8 mouse cellular contexts compared by ENCODE assay signal in genomic region chr5:39960981-39961380, GRCm38 (mm10).
DNase-seq lines count a peak whose midpoint lies in the region; ATAC-seq lines count a peak whose summit lies in the region.
"Had no signal": no experiment of that assay in that cellular context is flagged by ENCODE, and none has a peak within 500 bp of the region (broad histone marks: within the 10 kb centered on the region; RNA-seq: fewer than 3 reads in every experiment).

No protein-coding gene starts in this region.

- 39% methylated on average over 4 of the region's 4 CpGs for WGBS in midbrain, embryonic 12.5 days
- WGBS in midbrain, embryonic 16.5 days, result 37% methylated on average over 4 of the region's 4 CpGs
- WGBS in limb, embryonic 11.5 days, result 37% methylated on average over 4 of the region's 4 CpGs

- no peak overlapping the region for H3K4me3 ChIP-seq in midbrain, embryonic 12.5 days
- H3K4me3 ChIP-seq in midbrain, embryonic 16.5 days (ENCODE audit: low read depth, low read length), result no peak overlapping the region
- H3K4me3 ChIP-seq in limb, embryonic 11.5 days (ENCODE audit: low read depth, low read length), result no peak overlapping the region
- H3K4me3 ChIP-seq: lung, embryonic 15.5 days had no signal

- H3K4me2 ChIP-seq in midbrain, embryonic 12.5 days (replicated peaks), result no peak overlapping the region
- no peak overlapping the region for H3K4me2 ChIP-seq in midbrain, embryonic 16.5 days (ENCODE audit: low read length)
- no peak overlapping the region for H3K4me2 ChIP-seq in limb, embryonic 11.5 days (ENCODE audit: low read depth, severe bottlenecking)
- H3K4me2 ChIP-seq: lung, embryonic 15.5 days had no signal

- no peaks in the 10 kb centered on the region for H3K27me3 ChIP-seq in midbrain, embryonic 12.5 days
- no peaks in the 10 kb centered on the region for H3K27me3 ChIP-seq in midbrain, embryonic 16.5 days (ENCODE audit: control insufficient read depth, insufficient read depth, low read depth, low read length)
- no peaks in the 10 kb centered on the region for H3K27me3 ChIP-seq in limb, embryonic 11.5 days (ENCODE audit: control insufficient read depth, insufficient read depth, low read length)
- H3K27me3 ChIP-seq: lung, embryonic 15.5 days had no signal

- H3K9ac ChIP-seq in midbrain, embryonic 12.5 days (replicated peaks), result no peak overlapping the region
- no peak overlapping the region for H3K9ac ChIP-seq in midbrain, embryonic 16.5 days (ENCODE audit: low read depth, low read length)
- no peak overlapping the region for H3K9ac ChIP-seq in limb, embryonic 11.5 days (ENCODE audit: low read length)
- H3K9ac ChIP-seq: lung, embryonic 15.5 days had no signal

- no peaks in the 10 kb centered on the region for H3K9me3 ChIP-seq in midbrain, embryonic 12.5 days
- no peaks in the 10 kb centered on the region for H3K9me3 ChIP-seq in midbrain, embryonic 16.5 days (replicated peaks; ENCODE audit: control insufficient read depth, low read length, poor library complexity, severe bottlenecking)
- H3K9me3 ChIP-seq in limb, embryonic 11.5 days (ENCODE audit: control insufficient read depth, low read length), result no peaks in the 10 kb centered on the region
- H3K9me3 ChIP-seq: lung, embryonic 15.5 days had no signal

- no peaks in the 10 kb centered on the region for H3K36me3 ChIP-seq in midbrain, embryonic 12.5 days
- H3K36me3 ChIP-seq in midbrain, embryonic 16.5 days (ENCODE audit: control insufficient read depth, insufficient read depth, low read length), result no peaks in the 10 kb centered on the region
- no peaks in the 10 kb centered on the region for H3K36me3 ChIP-seq in limb, embryonic 11.5 days (ENCODE audit: control insufficient read depth, insufficient read depth, low read length)
- H3K36me3 ChIP-seq: lung, embryonic 15.5 days had no signal

- H3K4me1 ChIP-seq in midbrain, embryonic 12.5 days, result no peaks in the 10 kb centered on the region
- H3K4me1 ChIP-seq in midbrain, embryonic 16.5 days (ENCODE audit: control insufficient read depth, insufficient read depth, low read length), result no peaks in the 10 kb centered on the region
- no peaks in the 10 kb centered on the region for H3K4me1 ChIP-seq in limb, embryonic 11.5 days (ENCODE audit: control insufficient read depth, insufficient read depth, low read length)
- H3K4me1 ChIP-seq: lung, embryonic 15.5 days had no signal

- peak; percentile 54; the same call in 1 of the 2 replicates for ATAC-seq in midbrain, embryonic 12.5 days (ENCODE audit: low FRiP score, low read depth)
- no peak for ATAC-seq in midbrain, embryonic 16.5 days
- ATAC-seq in granulocyte monocyte progenitor cell, adult 5-6 weeks (replicated peaks; ENCODE audit: poor library complexity, severe bottlenecking), result peak; percentile 70
- ATAC-seq in limb, embryonic 11.5 days (ENCODE audit: insufficient number of reproducible peaks, low FRiP score, low TSS enrichment, low read depth), result no peak

- DNase-seq in ZHBTc4 (ENCODE audit: low read depth, low spot score), result peak; percentile 49
- peak; percentile 50 for DNase-seq in cerebellum, adult 9-10 months
- peak; percentile 67 for DNase-seq in limb, embryonic 11.5 days (ENCODE audit: low spot score)
- no peak for DNase-seq in MN1 (ENCODE audit: low spot score)

- no peak overlapping the region for H3K27ac ChIP-seq in midbrain, embryonic 12.5 days (replicated peaks)
- H3K27ac ChIP-seq in midbrain, embryonic 16.5 days (ENCODE audit: low read length), result no peak overlapping the region
- no peak overlapping the region for H3K27ac ChIP-seq in limb, embryonic 11.5 days (replicated peaks; ENCODE audit: low read depth, low read length)
- H3K27ac ChIP-seq: lung, embryonic 15.5 days had no signal

Comparison
In these comparisons a context has a peak if more than half of its experiments do, and no peak if none do; other contexts are left out.
1. ATAC-seq: peak in midbrain, embryonic 12.5 days (single experiment) and granulocyte monocyte progenitor cell, adult 5-6 weeks (single experiment); none in midbrain, embryonic 16.5 days (single experiment) and limb, embryonic 11.5 days (single experiment).